Mouse (Mus musculus) stomach, embryonic 14.5 days (tissue): ENCODE measurements around the gene Mapt. TPM values are rescaled to one million over a fixed set of nuclear protein-coding genes. Genes with fewer than 3 reads are reported as not detected.
A peak's percentile ranks its signal among the peaks of the same experiment; 100 is the strongest.

Experiments used
- ATAC-seq: fragments of 200-750 bp; cut with Nextera tagmentation; 2 replicates; pipeline ENCODE4 v1.8.0; 2017; ENCODE audit warnings: low read depth, moderate TSS enrichment; ENCODE audit not compliant: insufficient number of reproducible peaks, insufficient read depth, low FRiP score
- H3K27ac ChIP-seq: fragments of 300-500 bp; sonication (generic); 2 replicates; pipeline ENCODE4 v1.5.1; 2014; ENCODE audit warnings: mild to moderate bottlenecking, low read length, moderate library complexity, mixed read lengths
- H3K27me3 ChIP-seq: fragments of 300-500 bp; sonication (generic); 2 replicates; pipeline ENCODE4 v1.6.1; 2014; ENCODE audit warnings: low read length, control low read depth, mixed read lengths; ENCODE audit not compliant: control insufficient read depth, insufficient read depth
- H3K36me3 ChIP-seq: fragments of 300-500 bp; sonication (generic); 2 replicates; pipeline ENCODE4 v1.6.1; 2014; ENCODE audit warnings: mild to moderate bottlenecking, control low read depth, low read length, moderate library complexity, mixed read lengths; ENCODE audit not compliant: control insufficient read depth, insufficient read depth
- H3K4me1 ChIP-seq: fragments of 300-500 bp; sonication (generic); 2 replicates; pipeline ENCODE4 v1.6.1; 2014; ENCODE audit warnings: low read length, control low read depth, mixed read lengths; ENCODE audit not compliant: control insufficient read depth, insufficient read depth
- H3K4me2 ChIP-seq: fragments of 300-500 bp; sonication (generic); replicated peaks from 2 replicates; pipeline ENCODE4 v1.6.1; 2014; ENCODE audit warnings: low read depth, low read length, control low read depth
- H3K4me3 ChIP-seq: fragments of 300-500 bp; sonication (generic); 2 replicates; pipeline ENCODE4 v1.5.1; 2014; ENCODE audit warnings: low read depth, low read length, control low read depth
- H3K9ac ChIP-seq: fragments of 300-500 bp; sonication (generic); replicated peaks from 2 replicates; pipeline ENCODE4 v1.6.1; 2014; ENCODE audit warnings: low read depth, mild to moderate bottlenecking, control low read depth, low read length, moderate library complexity, mixed read lengths
- H3K9me3 ChIP-seq: fragments of 300-500 bp; sonication (generic); 2 replicates; pipeline ENCODE4 v1.6.1; 2016; ENCODE audit warnings: low read depth, low read length, control low read depth; ENCODE audit not compliant: control insufficient read depth
- WGBS: fragments of 180-500 bp; shearing (Covaris S2); extraction: QIAGEN DNeasy Blood & Tissue Kit; methylation state at CpG from one replicate; pipeline ENCODE4 v1.1.7; 2014; 5-methylcytosine and 5-hydroxymethylcytosine counted together
- polyA plus RNA-seq: library from polyadenylated mRNA; unstranded; fragments of >200 nt; fragmentation: Nextera tagmentation; extraction: Ambion mirVana; gene quantifications from 2 replicates; pipeline ENCODE4 v1.2.1, GENCODE M21; 2014

The Mapt gene
- polyA plus RNA-seq, 1 experiment from 2014 or later = 17.5 TPM

DNA sequence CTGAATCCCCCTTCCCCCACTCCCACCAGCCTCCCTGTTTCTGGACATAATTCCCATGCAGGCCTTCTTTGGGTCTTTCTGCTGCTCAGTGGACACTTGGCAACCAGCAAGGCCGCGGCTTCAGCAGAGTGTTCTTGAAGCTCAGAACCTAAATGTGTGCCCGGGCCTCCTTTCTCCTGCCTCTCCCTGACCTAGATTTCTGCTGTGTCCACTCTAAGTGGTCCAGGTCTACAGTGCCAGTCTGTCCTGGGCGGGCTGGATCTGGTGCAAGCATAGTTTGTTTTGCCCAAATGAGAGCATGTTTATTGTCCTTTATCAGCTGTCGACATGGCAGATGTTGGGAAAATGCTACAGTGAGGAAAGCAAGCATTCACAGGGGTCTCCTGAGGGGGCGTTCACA is 40.7 kb downstream of the Mapt start:
- no peaks in the 10 kb centered on the region for H3K36me3 ChIP-seq
- H3K4me3 ChIP-seq = no peak overlapping the region
- ATAC-seq = no peak
- no peaks in the 10 kb centered on the region for H3K4me1 ChIP-seq
- no peak overlapping the region for H3K27ac ChIP-seq
- H3K9me3 ChIP-seq = no peaks in the 10 kb centered on the region
- no peak overlapping the region for H3K4me2 ChIP-seq
- H3K27me3 ChIP-seq = no peaks in the 10 kb centered on the region
- 76% methylated on average over 6 of the region's 6 CpGs for WGBS
- no peak overlapping the region for H3K9ac ChIP-seq

DNA sequence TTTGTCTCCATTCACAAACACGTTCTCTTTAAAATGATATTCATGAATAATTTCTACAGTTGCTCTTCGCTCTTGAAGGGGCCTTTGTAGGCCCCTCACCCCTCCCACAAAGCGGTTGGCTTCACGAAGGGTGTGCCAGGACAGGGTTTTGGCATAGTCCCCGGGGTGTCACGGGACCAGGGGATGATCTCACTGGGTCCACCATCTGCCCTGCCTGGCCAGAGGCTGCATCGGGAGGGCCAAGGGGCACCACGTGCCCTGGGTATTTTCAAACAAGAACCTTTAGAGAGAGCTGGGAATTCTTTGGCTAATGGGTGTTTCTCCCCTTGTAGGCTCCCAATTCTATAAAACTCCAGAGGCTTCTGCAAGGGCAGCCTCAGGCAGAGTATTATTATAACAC is 41.2 kb downstream of the Mapt start:
- H3K4me3 ChIP-seq = no peak overlapping the region
- H3K4me2 ChIP-seq = no peak overlapping the region
- H3K36me3 ChIP-seq = no peaks in the 10 kb centered on the region
- H3K27me3 ChIP-seq = no peaks in the 10 kb centered on the region
- ATAC-seq = no peak
- WGBS = 79% methylated on average over 8 of the region's 8 CpGs
- no peak overlapping the region for H3K27ac ChIP-seq
- H3K9me3 ChIP-seq = no peaks in the 10 kb centered on the region
- H3K4me1 ChIP-seq = no peaks in the 10 kb centered on the region
- H3K9ac ChIP-seq = no peak overlapping the region

DNA sequence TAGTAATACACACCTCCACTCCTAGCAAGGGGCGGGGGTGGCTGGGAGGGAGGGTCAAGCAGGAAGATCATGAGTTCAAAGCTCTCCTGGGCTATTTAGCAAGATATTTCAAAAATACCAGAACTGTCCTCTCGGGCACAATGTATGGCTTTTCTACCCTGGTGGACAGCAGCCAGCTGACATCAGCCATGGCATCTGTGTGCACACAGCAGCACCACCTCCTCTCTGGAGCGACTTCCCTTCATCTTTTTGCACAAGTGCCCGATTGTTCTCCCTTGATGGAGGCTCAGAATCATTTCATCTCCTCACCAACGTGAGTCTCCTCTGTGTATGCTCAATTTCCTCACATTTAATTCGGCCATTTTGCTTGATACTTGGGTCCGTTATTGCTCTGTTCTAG is 44.6 kb downstream of the Mapt start:
- H3K9ac ChIP-seq = no peak overlapping the region
- no peaks in the 10 kb centered on the region for H3K4me1 ChIP-seq
- no peak overlapping the region for H3K4me3 ChIP-seq
- no peaks in the 10 kb centered on the region for H3K27me3 ChIP-seq
- ATAC-seq = no peak
- no peaks in the 10 kb centered on the region for H3K9me3 ChIP-seq
- no peak overlapping the region for H3K27ac ChIP-seq
- 85% methylated on average over 7 of the region's 7 CpGs for WGBS
- H3K36me3 ChIP-seq = no peaks in the 10 kb centered on the region
- no peak overlapping the region for H3K4me2 ChIP-seq

DNA sequence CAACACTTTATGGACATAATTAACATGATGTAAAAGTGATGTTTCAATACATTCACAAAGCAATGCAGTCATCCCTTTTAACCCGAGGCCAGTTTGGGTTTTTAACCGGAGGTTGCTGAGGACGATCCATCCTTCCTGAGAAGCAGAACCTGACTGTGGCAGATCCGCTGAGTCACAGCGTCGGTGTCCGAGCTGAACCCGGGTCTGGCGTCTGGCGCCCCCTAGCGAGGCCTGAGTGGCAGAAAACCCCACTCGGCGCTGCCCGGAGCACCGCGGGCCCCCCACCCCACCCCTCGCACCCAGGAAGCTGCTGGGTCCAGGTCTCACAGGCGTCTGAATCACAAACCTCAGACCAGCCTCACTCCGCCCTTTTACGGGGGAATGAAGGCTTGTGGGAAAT is 47.0 kb downstream of the Mapt start:
- no peak for ATAC-seq
- Histone ChIP-seq H3K4me3 (no peak overlapping the region), H3K9me3 (no peaks in the 10 kb centered on the region), H3K9ac (no peak overlapping the region), H3K4me2 (0 out of 2 replicates have a peak overlapping the region, but pooled peaks have one; percentile 17), H3K36me3 (no peaks in the 10 kb centered on the region), H3K27ac (no peak overlapping the region), H3K27me3 (no peaks in the 10 kb centered on the region), H3K4me1 (no peaks in the 10 kb centered on the region)
- 9% methylated on average over 20 of the region's 20 CpGs for WGBS

DNA sequence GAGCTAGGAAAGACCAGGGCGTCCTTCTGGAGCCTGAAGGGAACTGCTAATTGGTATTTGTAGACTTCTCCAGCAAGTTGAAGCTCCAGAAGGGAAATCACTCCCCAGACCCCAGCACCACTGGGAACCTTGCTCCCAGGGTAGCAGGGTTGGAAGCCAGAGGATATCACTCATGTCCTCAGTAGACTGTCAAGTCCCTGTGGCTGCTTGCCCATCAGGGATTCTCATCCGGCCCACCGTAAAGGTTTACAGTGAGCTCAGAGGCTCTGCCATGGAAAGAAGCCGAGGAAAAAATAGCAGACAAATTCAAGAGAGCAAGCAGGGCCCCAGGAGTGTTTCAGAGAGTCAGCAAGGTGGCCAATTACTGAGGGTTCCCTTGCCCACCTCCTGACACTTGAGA is 47.9 kb downstream of the Mapt start:
- no peak overlapping the region for H3K4me2 ChIP-seq
- no peak for ATAC-seq
- H3K27ac ChIP-seq = no peak overlapping the region
- no peaks in the 10 kb centered on the region for H3K9me3 ChIP-seq
- H3K36me3 ChIP-seq = no peaks in the 10 kb centered on the region
- no peak overlapping the region for H3K4me3 ChIP-seq
- WGBS = 68% methylated on average over 4 of the region's 4 CpGs
- H3K27me3 ChIP-seq = no peaks in the 10 kb centered on the region
- H3K4me1 ChIP-seq = no peaks in the 10 kb centered on the region
- no peak overlapping the region for H3K9ac ChIP-seq

DNA sequence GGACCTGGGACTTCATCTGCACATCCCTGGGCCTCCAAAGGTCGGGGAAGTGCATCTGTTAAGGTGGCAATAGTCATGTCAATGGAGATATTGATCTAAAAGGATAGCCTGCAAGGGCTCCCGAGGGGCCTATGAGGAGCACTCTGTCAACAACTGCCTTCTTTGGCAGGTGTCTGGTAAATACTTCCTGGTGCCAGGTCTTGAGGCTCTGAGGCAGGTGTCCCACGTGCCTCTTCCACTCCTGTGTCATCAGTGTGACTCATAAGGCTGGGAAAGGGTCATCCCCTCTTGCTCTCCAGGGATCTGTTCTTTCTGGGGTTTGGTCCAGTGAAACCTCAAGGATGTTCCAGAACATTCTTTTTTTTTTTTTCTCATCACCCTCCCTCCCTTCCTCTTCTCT is 48.3 kb downstream of the Mapt start:
- Histone ChIP-seq H3K4me2 (no peak overlapping the region), H3K9ac (no peak overlapping the region), H3K9me3 (no peaks in the 10 kb centered on the region), H3K4me3 (no peak overlapping the region), H3K4me1 (no peaks in the 10 kb centered on the region), H3K27ac (no peak overlapping the region), H3K27me3 (no peaks in the 10 kb centered on the region), H3K36me3 (no peaks in the 10 kb centered on the region)
- WGBS = 46% methylated on average over 3 of the region's 3 CpGs
- no peak for ATAC-seq

DNA sequence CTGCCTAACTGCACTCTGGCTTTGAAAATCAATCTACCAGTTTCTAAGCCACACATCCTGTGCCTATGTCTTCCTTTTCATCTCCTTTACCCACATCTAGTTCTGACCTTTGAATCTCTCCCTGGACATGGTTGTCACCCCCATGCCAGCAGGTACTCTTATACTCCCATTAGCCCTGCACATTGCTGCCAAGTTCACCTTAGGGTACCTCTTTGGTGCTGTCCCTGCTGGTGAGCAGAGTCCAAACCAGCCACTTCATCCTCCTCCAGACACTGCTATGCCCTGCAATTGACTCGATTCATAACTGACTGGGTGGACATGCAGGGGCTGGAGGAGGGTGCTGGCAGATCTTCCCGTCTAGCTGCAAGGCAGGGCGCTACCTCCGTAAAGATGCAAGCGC is 50.3 kb downstream of the Mapt start:
- H3K27ac ChIP-seq = no peak overlapping the region
- H3K4me3 ChIP-seq = no peak overlapping the region
- no peaks in the 10 kb centered on the region for H3K27me3 ChIP-seq
- no peak overlapping the region for H3K4me2 ChIP-seq
- no peak overlapping the region for H3K9ac ChIP-seq
- H3K9me3 ChIP-seq = no peaks in the 10 kb centered on the region
- WGBS = 82% methylated on average over 5 of the region's 5 CpGs
- ATAC-seq = no peak
- H3K4me1 ChIP-seq = no peaks in the 10 kb centered on the region
- no peaks in the 10 kb centered on the region for H3K36me3 ChIP-seq

DNA sequence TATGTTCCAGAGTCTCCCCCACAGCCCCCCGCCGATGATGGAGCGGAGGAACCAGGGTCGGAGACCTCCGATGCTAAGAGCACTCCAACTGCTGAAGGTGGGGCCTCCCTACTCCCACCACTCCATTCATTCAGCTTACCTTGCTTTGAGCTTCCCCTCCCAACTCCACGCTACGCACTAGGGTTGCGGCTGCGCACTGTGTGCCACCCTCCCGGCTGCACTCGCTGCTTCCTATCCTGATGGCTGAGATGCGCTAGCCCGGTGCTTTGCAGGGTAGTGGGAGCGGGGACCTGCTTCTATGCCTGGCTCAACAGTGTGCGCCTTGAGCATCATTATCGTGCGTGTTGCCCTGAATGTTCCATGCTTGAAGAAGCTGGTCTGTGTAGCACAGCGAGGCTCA is 55.9 kb downstream of the Mapt start:
- 95% methylated on average over 18 of the region's 18 CpGs for WGBS
- 0 out of 2 replicates have a peak, but pooled peaks cover 4% of the 10 kb centered on the region for H3K4me1 ChIP-seq
- no peak overlapping the region for H3K9ac ChIP-seq
- H3K27me3 ChIP-seq = no peaks in the 10 kb centered on the region
- no peaks in the 10 kb centered on the region for H3K36me3 ChIP-seq
- no peak overlapping the region for H3K27ac ChIP-seq
- ATAC-seq = no peak
- H3K4me3 ChIP-seq = no peak overlapping the region
- no peaks in the 10 kb centered on the region for H3K9me3 ChIP-seq
- no peak overlapping the region for H3K4me2 ChIP-seq

DNA sequence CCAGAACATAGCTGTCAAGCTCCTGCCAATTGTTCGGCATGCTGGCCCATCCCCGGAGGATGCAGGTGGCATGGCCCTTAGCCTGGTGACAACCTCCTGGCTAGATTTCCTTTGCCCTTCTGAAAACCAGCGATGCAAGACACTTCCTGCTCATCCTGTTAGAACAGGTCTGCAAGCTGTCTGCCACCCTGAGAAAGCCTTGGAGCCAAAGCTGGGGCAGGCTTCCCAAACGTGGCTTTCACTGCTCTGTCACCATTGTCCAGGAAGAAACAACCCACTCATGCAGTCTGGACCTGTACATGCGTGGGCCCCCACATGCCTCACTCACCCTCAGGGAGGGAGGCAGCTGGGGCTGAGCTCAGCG is 57.6 kb downstream of the Mapt start:
- H3K4me3 ChIP-seq = no peak overlapping the region
- no peak for ATAC-seq
- 54% methylated on average over 6 of the region's 6 CpGs for WGBS

More for the DNA sequence above, 57.6 kb downstream of the Mapt start:
- Histone ChIP-seq H3K4me2 (no peak overlapping the region), H3K27ac (peak overlapping the region; percentile 3; the same call in 1 of the 2 replicates), H3K27me3 (no peaks in the 10 kb centered on the region), H3K4me1 (0 out of 2 replicates have a peak, but pooled peaks cover 4% of the 10 kb centered on the region), H3K9me3 (no peaks in the 10 kb centered on the region), H3K9ac (no peak overlapping the region), H3K36me3 (no peaks in the 10 kb centered on the region)
